Mouse (Mus musculus): ENCODE measurements around the gene Gm20388. TPM values are rescaled to one million over a fixed set of nuclear protein-coding genes. Genes with fewer than 3 reads are reported as not detected.

Gene Gm20388
- polyA plus RNA-seq, 1 experiment from 2014 or later, result 7.4 TPM

GRCm38 (mm10) chr8:120297000-120297399 lies 386.4 kb downstream of the Gm20388 start:
- no peak for ATAC-seq (ENCODE audit: insufficient read depth, low FRiP score)
- no peak overlapping the region for H3K4me3 ChIP-seq (replicated peaks; ENCODE audit: low read length)
- 45% methylated on average over 5 of the region's 5 CpGs for WGBS
- H3K9ac ChIP-seq (ENCODE audit: low read length), result no peak overlapping the region
- no peak overlapping the region for H3K4me2 ChIP-seq (ENCODE audit: low read depth, low read length)
- no peak overlapping the region for H3K27ac ChIP-seq (ENCODE audit: low read length)
- H3K36me3 ChIP-seq (ENCODE audit: control insufficient read depth, insufficient read depth, low read length), result no peaks in the 10 kb centered on the region
- peaks cover 64% of the 10 kb centered on the region for H3K4me1 ChIP-seq (ENCODE audit: control insufficient read depth, insufficient read depth, low read length)
- no peaks in the 10 kb centered on the region for H3K27me3 ChIP-seq (ENCODE audit: control insufficient read depth, insufficient read depth, low read length)
- H3K9me3 ChIP-seq (replicated peaks; ENCODE audit: control insufficient read depth, low read length), result no peaks in the 10 kb centered on the region

- peak; percentile 6; the same call in 1 of the 2 replicates for ATAC-seq (ENCODE audit: insufficient read depth, low FRiP score)
- 49% methylated on average over 22 of the region's 22 CpGs for WGBS
- no peaks in the 10 kb centered on the region for H3K9me3 ChIP-seq (replicated peaks; ENCODE audit: control insufficient read depth, low read length)
- H3K4me1 ChIP-seq (ENCODE audit: control insufficient read depth, insufficient read depth, low read length), result peaks cover 53% of the 10 kb centered on the region
- H3K4me2 ChIP-seq (ENCODE audit: low read depth, low read length), result no peak overlapping the region
- no peak overlapping the region for H3K4me3 ChIP-seq (replicated peaks; ENCODE audit: low read length)
- peak overlapping the region; percentile 74 for H3K27ac ChIP-seq (ENCODE audit: low read length)
- H3K36me3 ChIP-seq (ENCODE audit: control insufficient read depth, insufficient read depth, low read length), result no peaks in the 10 kb centered on the region
- H3K27me3 ChIP-seq (ENCODE audit: control insufficient read depth, insufficient read depth, low read length), result no peaks in the 10 kb centered on the region
- H3K9ac ChIP-seq (ENCODE audit: low read length), result peak overlapping the region; percentile 46
Measured at GRCm38 (mm10) chr8:120298601-120299532, 388.2 kb downstream of the Gm20388 start.

GRCm38 (mm10) chr8:120300601-120301141 lies 390.0 kb downstream of the Gm20388 start:
- peaks cover 42% of the 10 kb centered on the region for H3K4me1 ChIP-seq (ENCODE audit: control insufficient read depth, insufficient read depth, low read length)
- H3K36me3 ChIP-seq (ENCODE audit: control insufficient read depth, insufficient read depth, low read length), result no peaks in the 10 kb centered on the region
- H3K4me3 ChIP-seq (replicated peaks; ENCODE audit: low read length), result no peak overlapping the region
- peak overlapping the region; percentile 55 for H3K9ac ChIP-seq (ENCODE audit: low read length)
- WGBS, result 12% methylated on average over 13 of the region's 13 CpGs
- peak overlapping the region; percentile 55; the same call in 1 of the 2 replicates for H3K27ac ChIP-seq (ENCODE audit: low read length)
- peak; percentile 64; the same call in 1 of the 2 replicates for ATAC-seq (ENCODE audit: insufficient read depth, low FRiP score)
- H3K4me2 ChIP-seq (ENCODE audit: low read depth, low read length), result 0 out of 2 replicates have a peak overlapping the region, but pooled peaks have one; percentile 12
- no peaks in the 10 kb centered on the region for H3K27me3 ChIP-seq (ENCODE audit: control insufficient read depth, insufficient read depth, low read length)
- no peaks in the 10 kb centered on the region for H3K9me3 ChIP-seq (replicated peaks; ENCODE audit: control insufficient read depth, low read length)

- no peak overlapping the region for H3K4me2 ChIP-seq (ENCODE audit: low read depth, low read length)
- H3K36me3 ChIP-seq (ENCODE audit: control insufficient read depth, insufficient read depth, low read length), result no peaks in the 10 kb centered on the region
- H3K9ac ChIP-seq (ENCODE audit: low read length), result 0 out of 2 replicates have a peak overlapping the region, but pooled peaks have one; percentile 55
- no peak for ATAC-seq (ENCODE audit: insufficient read depth, low FRiP score)
- H3K4me1 ChIP-seq (ENCODE audit: control insufficient read depth, insufficient read depth, low read length), result peaks cover 40% of the 10 kb centered on the region
- H3K9me3 ChIP-seq (replicated peaks; ENCODE audit: control insufficient read depth, low read length), result no peaks in the 10 kb centered on the region
- no peak overlapping the region for H3K4me3 ChIP-seq (replicated peaks; ENCODE audit: low read length)
- no peaks in the 10 kb centered on the region for H3K27me3 ChIP-seq (ENCODE audit: control insufficient read depth, insufficient read depth, low read length)
- WGBS, result 70% methylated on average over 11 of the region's 11 CpGs
- H3K27ac ChIP-seq (ENCODE audit: low read length), result no peak overlapping the region; the same call in 1 of the 2 replicates
Measured at GRCm38 (mm10) chr8:120302941-120303675, 392.5 kb downstream of the Gm20388 start.

GRCm38 (mm10) chr8:120304097-120304496 lies 393.5 kb downstream of the Gm20388 start:
- H3K27ac ChIP-seq (ENCODE audit: low read length), result no peak overlapping the region

GRCm38 (mm10) chr8:120305800-120306385 lies 395.3 kb downstream of the Gm20388 start:
- ATAC-seq (ENCODE audit: insufficient read depth, low FRiP score), result no peak
- Histone ChIP-seq H3K4me3 (replicated peaks; ENCODE audit: low read length) (no peak overlapping the region), H3K4me2 (ENCODE audit: low read depth, low read length) (no peak overlapping the region), H3K9ac (ENCODE audit: low read length) (no peak overlapping the region), H3K27ac (ENCODE audit: low read length) (no peak overlapping the region), H3K9me3 (replicated peaks; ENCODE audit: control insufficient read depth, low read length) (no peaks in the 10 kb centered on the region), H3K36me3 (ENCODE audit: control insufficient read depth, insufficient read depth, low read length) (no peaks in the 10 kb centered on the region), H3K27me3 (ENCODE audit: control insufficient read depth, insufficient read depth, low read length) (no peaks in the 10 kb centered on the region), H3K4me1 (ENCODE audit: control insufficient read depth, insufficient read depth, low read length) (peaks cover 30% of the 10 kb centered on the region)
- 82% methylated on average over 10 of the region's 10 CpGs for WGBS

More at GRCm38 (mm10) chr8:120304097-120304496, 393.5 kb downstream of the Gm20388 start:
- Histone ChIP-seq H3K9me3 (replicated peaks; ENCODE audit: control insufficient read depth, low read length) (no peaks in the 10 kb centered on the region), H3K36me3 (ENCODE audit: control insufficient read depth, insufficient read depth, low read length) (no peaks in the 10 kb centered on the region), H3K4me2 (ENCODE audit: low read depth, low read length) (no peak overlapping the region), H3K27me3 (ENCODE audit: control insufficient read depth, insufficient read depth, low read length) (no peaks in the 10 kb centered on the region), H3K4me1 (ENCODE audit: control insufficient read depth, insufficient read depth, low read length) (peaks cover 31% of the 10 kb centered on the region), H3K4me3 (replicated peaks; ENCODE audit: low read length) (no peak overlapping the region), H3K9ac (ENCODE audit: low read length) (peak overlapping the region; percentile 55)
- 53% methylated on average over 9 of the region's 9 CpGs for WGBS
- no peak for ATAC-seq (ENCODE audit: insufficient read depth, low FRiP score)

GRCm38 (mm10) chr8:120307103-120307502 lies 396.5 kb downstream of the Gm20388 start:
- 41% methylated on average over 16 of the region's 16 CpGs for WGBS
- Histone ChIP-seq H3K36me3 (ENCODE audit: control insufficient read depth, insufficient read depth, low read length) (no peaks in the 10 kb centered on the region), H3K27me3 (ENCODE audit: control insufficient read depth, insufficient read depth, low read length) (no peaks in the 10 kb centered on the region), H3K9ac (ENCODE audit: low read length) (no peak overlapping the region), H3K9me3 (replicated peaks; ENCODE audit: control insufficient read depth, low read length) (no peaks in the 10 kb centered on the region), H3K4me3 (replicated peaks; ENCODE audit: low read length) (no peak overlapping the region), H3K27ac (ENCODE audit: low read length) (no peak overlapping the region), H3K4me1 (ENCODE audit: control insufficient read depth, insufficient read depth, low read length) (peaks cover 26% of the 10 kb centered on the region), H3K4me2 (ENCODE audit: low read depth, low read length) (no peak overlapping the region)
- ATAC-seq (ENCODE audit: insufficient read depth, low FRiP score), result no peak

GRCm38 (mm10) chr8:120307528-120307927 lies 396.9 kb downstream of the Gm20388 start:
- no peak for ATAC-seq (ENCODE audit: insufficient read depth, low FRiP score)
- Histone ChIP-seq H3K4me2 (ENCODE audit: low read depth, low read length) (no peak overlapping the region), H3K27ac (ENCODE audit: low read length) (no peak overlapping the region), H3K36me3 (ENCODE audit: control insufficient read depth, insufficient read depth, low read length) (no peaks in the 10 kb centered on the region), H3K9ac (ENCODE audit: low read length) (no peak overlapping the region), H3K4me3 (replicated peaks; ENCODE audit: low read length) (no peak overlapping the region), H3K9me3 (replicated peaks; ENCODE audit: control insufficient read depth, low read length) (no peaks in the 10 kb centered on the region), H3K27me3 (ENCODE audit: control insufficient read depth, insufficient read depth, low read length) (no peaks in the 10 kb centered on the region), H3K4me1 (ENCODE audit: control insufficient read depth, insufficient read depth, low read length) (peaks cover 26% of the 10 kb centered on the region)
- WGBS, result 60% methylated on average over 11 of the region's 11 CpGs
